16 mouse cellular contexts compared by ENCODE assay signal in genomic region chr15:78604255-78604654, GRCm38 (mm10). TPM values are rescaled to one million over a fixed set of nuclear protein-coding genes. Genes with fewer than 3 reads are reported as not detected.
"Had no signal": no experiment of that assay in that cellular context is flagged by ENCODE, and none has a peak within 500 bp of the region (broad histone marks: within the 10 kb centered on the region; RNA-seq: fewer than 3 reads in every experiment).

No protein-coding gene starts in this region.

- H3K4me3 ChIP-seq: intestine, embryonic 15.5 days; limb, embryonic 15.5 days; liver, embryonic 12.5 days; lung, embryonic 15.5 days; midbrain, embryonic 10.5 days; neural tube, embryonic 12.5 days had no signal

- H3K9me3 ChIP-seq: intestine, embryonic 15.5 days; limb, embryonic 15.5 days; liver, embryonic 12.5 days; lung, embryonic 15.5 days; neural tube, embryonic 12.5 days had no signal

- DNase-seq: kidney, adult 18-20 months; kidney, postnatal 25 days; layer of hippocampus, adult 9-11 months; layer of hippocampus, postnatal 36 days; lung, postnatal 36 days; midbrain, embryonic 14.5 days; right cerebral cortex, postnatal 4 days; spleen, adult 18-20 months had no signal

- H3K4me2 ChIP-seq: intestine, embryonic 15.5 days; limb, embryonic 15.5 days; liver, embryonic 12.5 days; lung, embryonic 15.5 days; neural tube, embryonic 12.5 days had no signal

- H3K27ac ChIP-seq: intestine, embryonic 15.5 days; limb, embryonic 15.5 days; liver, embryonic 12.5 days; lung, embryonic 15.5 days; midbrain, embryonic 10.5 days; neural tube, embryonic 12.5 days had no signal

- H3K9ac ChIP-seq: intestine, embryonic 15.5 days; limb, embryonic 15.5 days; liver, embryonic 12.5 days; lung, embryonic 15.5 days; neural tube, embryonic 12.5 days had no signal

- H3K4me1 ChIP-seq: intestine, embryonic 15.5 days; lung, embryonic 15.5 days had no signal

- H3K36me3 ChIP-seq: intestine, embryonic 15.5 days; limb, embryonic 15.5 days; liver, embryonic 12.5 days; lung, embryonic 15.5 days; midbrain, embryonic 10.5 days; neural tube, embryonic 12.5 days had no signal

- ATAC-seq: intestine, embryonic 15.5 days; liver, embryonic 12.5 days had no signal

- H3K27me3 ChIP-seq: intestine, embryonic 15.5 days; liver, embryonic 12.5 days; lung, embryonic 15.5 days; neural tube, embryonic 12.5 days had no signal

RNA-seq across cellular contexts. Expression of gene Sstr3, which starts 59.8 kb away (rescaled TPM):
- total RNA-seq: neutrophil, adult 5-6 weeks had no signal
- polyA plus RNA-seq: limb, embryonic 11.5 days; lung, embryonic 15.5 days had no signal
